Mouse (Mus musculus) spleen, postnatal 14 days (tissue): ENCODE data around the gene Sct.

ENCODE experiments used
- DNase-seq, 2 experiments: peaks; one replicate each; pipeline ENCODE4 v3.0.0; 2021 to 2022; ENCODE audit warnings: low spot score in 2 of 2

Sct gene

DNA sequence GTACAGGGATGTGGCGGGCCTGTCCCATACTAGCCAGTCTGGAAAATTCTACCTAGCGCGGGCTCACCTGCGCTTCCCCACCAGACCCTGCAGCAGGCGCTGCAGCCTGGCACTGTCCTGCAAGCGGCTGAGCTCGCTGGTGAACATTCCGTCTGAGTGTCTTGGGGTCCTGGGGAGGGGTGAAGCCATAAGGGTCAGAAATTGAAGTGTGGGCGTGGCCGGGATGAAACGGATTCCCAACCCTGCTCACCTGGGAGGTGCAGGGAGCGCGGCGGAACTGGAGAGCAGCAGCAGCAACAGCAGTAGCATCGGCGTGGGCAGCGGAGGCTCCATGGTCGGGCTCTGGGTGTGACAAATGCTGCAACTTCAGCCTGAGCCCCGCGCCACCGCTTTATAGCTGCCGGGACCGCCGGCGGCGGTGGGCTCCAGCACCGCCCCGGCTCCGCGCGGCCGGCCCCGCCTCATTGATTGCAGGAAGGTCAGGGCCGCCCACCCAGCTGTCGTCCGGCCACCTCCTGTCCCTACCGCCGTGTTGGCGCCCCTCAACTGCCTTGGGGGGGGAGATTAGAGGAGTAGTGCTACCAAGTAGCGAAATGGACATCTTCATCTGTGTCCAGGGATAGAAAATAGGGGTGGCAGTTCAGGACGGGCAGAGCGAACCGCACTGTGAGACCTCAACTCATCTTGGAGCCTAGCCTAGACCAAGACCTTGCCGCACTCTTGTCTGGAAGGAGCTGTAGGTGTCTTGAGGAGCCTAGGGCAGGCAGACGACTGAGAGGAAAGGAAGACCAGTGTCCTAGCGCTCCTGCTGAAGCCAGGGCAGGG, at the start of gene Sct:
TSS of gene Sct (minus strand) at position 368 of the 825 bp plus-strand sequence.
- no peak for DNase-seq

DNA sequence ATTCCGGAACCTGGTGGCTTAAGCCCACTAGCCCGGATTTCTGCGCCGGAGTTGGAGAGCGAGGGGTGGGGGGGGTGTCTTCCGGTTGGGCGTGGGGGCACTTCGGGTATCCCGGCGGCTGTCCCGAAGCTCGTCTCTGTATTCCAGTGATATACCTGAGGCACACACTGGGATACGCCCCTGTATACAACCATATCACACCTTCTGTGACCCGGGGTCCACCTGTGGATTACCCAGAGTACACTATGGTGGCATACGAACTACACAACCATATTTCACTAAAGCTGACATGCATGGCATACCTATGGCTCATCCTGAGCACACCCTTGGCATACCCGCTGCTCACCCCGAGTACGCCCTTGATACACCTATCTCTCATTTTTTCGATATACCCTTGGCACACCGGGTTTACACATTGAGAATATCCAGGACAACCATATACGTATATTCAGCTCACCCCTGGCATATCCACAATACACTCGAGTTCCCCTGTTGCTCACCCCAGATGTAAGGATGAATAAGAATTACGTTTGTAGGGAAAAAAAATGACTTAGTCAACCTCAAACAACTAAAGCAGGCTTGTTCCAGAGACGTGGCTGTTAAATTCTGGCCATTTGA, 49.5 kb upstream of the Sct start:
- no peak for DNase-seq

DNA sequence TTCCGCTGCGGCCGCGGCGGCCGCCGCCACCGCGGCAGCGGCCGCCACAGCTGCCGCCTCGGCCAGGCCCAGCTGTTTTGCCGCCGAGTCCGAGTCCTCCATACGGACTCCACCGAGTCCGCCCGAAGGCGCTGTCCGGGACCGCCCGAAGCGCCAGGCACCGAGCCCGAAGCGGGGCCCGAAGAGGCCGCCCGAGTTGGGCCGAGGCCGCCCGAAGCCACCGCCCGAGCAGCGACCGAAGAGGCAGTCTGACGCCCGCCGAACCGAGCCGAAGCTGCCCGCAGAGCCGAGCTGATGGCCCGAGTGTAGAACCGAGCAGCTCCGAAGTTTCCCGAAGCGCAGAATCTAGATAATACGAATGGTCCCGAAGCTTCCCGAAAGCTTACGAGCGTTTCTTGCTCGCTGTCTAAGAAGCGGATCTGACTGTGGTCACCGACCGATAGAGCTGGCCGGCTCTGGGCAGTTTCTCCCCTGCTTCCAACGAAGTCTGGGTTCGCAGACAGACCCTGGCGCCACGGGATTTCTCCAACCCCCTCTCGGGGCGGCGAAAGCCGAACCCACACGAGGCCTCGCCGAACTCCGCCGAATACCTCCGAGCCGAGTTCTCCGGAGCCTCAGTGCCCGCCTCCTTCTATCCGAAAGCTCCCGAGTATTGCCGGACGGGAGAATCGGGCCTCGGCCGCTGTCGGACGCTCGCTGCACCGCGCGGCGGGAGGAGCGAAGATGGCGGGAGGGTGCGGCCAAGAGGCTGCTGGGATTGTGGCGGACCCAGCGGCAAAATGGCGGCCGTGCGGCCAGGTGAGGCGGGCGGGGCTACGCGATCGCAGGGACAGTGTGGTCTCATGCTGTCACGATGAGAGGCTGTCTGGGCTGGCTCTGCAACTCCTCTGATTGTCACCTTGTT, 48.8 kb upstream of the Sct start, which contains the start of the genes Deaf1 and Tmem80:
TSS of gene Deaf1 (minus strand) at position 222 of the 904 bp plus-strand sequence.
TSS of gene Tmem80 (plus strand) at position 271 of the 904 bp plus-strand sequence.
- DNase-seq, result peak; percentile 96 to 97

DNA sequence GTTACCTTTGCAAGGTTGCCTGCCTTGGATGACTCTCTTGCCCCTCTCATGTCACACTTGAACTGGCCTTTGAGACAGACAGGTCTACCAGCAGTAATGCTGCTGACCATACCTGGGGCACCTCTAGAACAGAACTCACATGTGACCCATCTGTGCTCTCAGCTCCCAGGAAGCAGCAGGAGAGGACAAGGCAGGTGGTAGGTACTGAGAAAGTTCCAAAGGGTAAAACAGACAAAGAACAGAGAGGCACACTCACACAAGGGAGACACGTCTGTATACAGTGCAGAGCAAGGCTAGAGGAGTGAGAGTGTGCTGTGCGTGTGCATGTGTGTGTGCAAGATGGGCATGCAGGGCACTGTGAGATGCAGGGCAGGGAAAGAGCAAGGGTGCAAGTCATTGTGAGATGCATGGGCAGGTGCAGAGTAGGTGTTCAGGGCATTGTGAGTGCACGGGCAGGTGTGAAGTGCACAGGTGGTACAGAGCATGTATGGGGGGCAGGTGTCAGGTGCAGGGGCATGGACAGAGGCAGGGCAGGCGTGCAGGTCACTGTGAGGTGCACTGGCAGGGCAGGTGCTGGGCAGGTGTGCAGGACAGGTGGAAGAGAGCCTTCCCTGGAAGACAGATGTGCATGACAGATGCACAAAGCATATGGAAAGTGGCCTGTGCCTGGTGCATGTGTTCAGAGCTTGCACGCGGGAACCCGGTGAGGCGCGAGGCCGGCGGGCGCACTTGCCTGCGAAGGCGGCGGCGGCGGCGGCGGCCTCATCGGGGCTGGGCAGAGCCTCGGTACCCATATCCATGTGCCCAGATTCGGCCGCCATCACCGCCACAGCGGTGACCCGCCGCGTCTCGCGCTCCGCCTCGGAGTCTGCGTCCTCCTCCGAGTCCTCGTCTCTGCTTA, 47.9 kb upstream of the Sct start:
- DNase-seq, result peak; percentile 11 to 21

DNA sequence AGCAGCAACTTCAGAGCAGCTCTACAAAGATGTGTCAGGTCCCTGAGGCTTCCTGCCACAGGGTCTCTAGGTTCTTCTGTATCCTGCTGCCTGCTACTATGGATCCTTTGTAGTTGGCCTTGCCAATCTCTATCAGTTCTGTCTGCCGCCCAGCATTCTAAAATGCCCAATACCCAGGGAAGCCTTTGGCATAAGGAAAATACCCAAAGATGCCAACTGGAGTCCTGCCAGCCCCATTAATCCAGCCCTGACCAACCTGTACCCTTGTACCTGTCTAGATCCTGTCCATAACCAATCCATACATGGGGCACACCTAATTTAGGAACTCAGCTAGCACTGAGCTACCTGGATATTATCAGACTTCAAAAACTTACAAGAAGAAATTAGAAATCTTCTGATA, 45.8 kb upstream of the Sct start:
- DNase-seq, result no peak

DNA sequence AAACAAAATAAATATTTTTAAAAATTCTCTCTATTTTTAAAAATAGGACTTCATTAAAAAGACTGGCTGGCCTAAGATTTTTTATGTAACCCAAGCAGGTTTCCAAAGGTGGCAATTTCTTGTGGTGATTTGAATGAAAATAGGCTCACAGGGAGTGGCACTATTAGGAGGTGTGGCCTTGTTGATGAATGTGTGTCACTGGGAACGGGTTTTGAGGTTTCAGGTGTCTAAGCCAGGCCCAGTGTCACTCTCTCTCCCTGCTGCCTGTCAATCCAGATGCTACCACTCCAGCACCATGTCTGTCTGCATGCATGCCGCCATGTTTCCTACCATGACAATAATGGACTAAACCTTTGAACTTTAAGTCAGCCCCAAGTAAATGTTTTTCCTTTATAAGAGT, 40.5 kb upstream of the Sct start:
- no peak for DNase-seq

DNA sequence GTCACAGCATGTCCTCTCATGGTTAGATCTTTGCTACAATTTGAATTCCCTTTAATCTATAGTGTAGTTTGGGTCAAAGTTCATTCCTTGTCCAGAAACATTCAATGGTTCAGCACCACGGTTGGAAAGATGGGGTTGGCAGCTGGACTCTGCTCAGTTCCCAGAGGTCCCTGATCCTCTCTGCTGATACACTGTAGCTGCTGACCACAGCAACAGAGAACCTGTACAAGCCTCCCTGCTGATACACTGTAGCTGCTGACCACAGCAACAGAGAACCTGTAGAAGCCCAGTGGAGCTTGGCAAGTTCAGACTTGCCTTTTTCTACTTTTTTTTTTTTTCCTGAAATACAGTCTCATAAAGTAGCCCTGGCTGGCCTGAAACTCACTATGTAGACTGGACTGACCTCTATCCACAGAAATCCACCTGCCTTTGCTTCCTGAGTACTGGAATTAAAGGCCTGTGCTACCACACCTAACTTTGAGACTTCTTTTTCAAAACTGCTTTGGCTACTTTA, 38.7 kb upstream of the Sct start:
- DNase-seq, result no peak

DNA sequence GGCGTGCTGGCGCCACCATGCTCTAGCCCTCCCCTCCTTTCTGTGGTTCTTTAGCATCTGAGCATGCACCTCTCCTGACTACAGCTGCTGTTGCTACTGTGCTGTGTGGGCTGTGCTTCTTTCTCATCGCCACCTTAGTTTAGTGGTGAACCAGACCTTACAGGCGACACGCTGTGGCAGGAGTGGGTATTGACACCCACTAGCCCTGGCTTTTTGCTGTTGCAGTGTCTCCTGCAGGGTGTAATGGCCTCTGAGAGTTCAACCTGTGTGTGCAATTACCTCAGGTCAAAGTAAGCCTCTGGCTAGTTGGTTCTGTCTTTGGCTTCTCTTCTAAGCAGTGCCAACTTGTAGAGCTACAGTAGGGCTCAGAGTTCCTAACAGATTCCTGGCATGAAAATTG, 37.0 kb upstream of the Sct start:
- DNase-seq, result peak in 1 of 2 experiments; percentile 58

DNA sequence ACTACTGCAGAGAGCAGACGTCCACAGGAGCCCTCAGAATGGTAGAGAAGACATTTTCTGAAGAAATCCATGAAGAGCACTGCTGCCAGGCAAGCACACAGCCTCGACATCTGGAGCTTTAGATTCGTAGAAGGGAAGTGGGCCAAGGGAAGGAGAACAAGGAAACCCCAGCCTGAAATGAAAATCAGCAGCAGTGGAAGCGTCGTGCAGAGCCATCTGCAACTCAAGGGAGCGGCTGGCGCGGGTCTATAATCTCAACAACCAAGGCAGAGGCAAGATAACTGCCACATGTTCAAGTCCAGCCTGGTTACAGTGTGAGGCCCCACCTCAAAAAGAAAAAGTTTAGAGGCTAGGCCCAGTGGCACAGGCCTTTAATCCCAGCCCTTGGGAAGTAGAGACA, 36.1 kb upstream of the Sct start:
- no peak for DNase-seq

DNA sequence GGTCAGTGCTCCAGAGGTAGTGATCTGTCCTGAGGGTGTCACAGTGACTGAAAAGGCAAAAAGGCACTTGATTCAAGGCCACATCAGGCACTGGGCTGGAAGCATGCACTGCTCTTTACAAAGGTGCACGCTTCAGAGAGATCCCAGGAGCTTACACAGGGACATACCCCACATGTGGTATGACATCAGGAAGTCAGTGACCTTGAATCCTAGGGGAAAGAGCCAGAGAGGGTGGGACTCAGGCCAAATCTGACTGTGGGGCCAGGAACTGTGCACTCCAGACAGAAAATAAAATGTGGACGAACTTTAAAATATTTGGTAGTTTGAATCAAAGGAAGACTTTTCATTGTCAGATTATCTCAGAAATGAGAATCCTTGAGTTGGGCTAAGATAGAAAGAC, 35.5 kb upstream of the Sct start:
- DNase-seq, result no peak

DNA sequence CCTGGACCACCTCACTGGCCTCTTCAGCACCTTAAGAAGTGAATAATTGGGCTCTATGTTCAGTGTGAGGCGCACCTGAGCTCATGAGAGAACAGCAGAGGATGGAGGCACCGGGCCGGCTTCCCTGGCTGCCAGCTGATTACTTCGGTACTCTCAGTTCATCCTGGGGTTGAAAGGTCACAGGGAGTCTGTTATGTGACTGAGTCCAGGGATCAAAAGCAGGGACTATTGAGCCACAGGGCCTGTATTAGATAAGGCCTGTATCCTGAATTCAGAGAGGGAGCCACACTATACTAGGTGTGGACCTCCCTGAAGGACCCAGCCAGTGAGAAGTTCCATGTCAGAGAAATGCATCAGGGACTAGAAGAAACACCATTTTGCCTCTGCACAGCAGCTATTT, 25.6 kb upstream of the Sct start:
- DNase-seq, result no peak

DNA sequence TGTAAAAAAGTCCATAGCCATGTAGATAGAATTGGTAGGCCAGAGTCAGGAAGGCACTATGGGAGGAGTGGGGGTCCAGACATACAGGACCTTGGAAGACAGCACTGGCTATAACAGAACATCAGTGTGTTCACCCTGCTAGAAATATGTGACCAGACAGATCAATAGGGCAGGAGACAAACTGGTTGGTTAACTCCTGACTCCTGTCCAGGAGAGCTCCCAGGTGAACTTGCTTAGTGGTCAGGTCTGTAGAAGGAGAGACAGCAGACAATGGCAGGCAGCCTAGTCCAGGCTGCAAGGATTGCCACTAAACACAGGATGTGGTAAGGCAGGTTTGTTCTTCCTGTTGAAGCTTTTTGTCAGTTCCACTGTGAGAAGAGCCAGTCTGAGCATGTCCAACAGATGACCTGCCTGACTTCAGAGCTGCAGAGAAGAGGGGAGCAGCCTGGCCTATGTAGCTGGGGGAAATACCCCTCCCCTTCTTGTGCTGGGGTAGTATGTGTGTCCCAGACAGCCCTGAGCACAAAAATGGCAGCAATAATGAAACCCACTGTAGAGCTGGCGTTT, 23.9 kb upstream of the Sct start:
- no peak for DNase-seq

DNA sequence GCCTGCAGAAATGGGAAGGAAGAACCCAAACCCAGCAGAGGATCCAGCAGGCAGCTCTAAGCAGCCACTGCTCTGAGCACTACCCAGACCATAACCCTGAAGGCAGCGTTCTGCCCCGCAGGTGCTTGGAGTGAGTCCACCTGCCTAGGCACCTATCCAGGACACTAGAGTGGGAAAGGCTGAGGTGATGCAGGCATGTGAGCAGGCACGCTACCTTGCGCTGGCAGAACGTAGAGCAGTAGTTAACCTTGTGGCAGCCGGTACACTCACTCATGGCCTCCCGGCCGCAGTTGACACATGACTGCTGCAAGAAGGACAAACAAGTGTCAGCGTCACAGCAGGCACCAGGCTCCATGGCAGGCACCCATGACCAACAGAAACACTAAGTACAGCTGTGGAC, 22.5 kb upstream of the Sct start:
- no peak for DNase-seq

DNA sequence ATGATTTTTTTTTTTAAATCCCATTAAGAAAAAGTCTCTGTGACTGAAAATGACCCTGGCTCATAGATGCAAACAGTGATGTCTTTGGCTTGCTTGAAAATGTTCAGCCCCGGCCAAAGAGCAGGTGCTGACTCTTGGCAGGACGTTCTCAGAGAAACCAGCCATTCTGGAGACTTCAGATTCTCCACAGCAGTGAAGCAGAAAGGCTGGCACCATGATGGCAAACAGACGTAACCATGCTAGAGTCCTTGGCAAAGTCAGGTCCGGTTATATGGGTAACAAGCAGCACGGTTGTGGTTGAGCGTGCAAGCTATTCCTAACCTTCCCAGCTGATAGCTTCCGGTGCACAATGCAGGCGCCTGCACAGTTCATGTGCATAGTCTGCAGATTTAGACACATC, 20.2 kb upstream of the Sct start:
- DNase-seq, result no peak

DNA sequence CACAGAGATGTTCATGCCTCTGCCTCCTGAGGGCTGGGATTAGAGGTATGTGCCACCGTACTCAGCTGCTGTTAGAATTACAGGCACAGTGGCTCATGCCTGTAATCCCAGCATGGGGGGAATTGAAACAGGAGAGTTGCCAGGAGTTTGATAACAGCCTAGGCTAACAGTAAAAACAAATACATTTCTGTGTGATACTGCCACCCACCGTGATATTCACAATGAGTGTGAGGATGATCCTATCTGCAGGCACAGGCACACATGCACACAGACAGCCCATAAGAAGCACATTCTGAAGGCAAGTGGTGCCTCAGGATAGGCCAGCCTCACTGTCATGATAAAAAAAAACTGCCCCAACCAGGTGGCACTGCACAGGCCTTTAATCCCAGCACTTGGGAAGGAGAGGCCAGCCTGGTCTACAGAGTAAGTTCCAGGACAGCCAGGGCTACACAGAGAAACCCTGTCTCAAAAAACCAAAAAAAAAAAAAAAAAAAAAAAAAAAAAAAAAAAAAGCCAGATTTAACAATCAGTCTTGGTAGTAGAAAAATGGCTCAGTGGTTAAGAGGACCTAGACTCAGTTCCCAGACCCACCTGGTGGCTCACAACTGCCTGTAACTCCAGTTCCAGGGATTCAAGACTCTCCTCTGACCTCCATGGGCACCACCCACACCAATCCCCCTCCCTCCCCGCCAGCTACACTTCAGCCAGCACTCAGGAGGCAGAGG, 19.2 kb upstream of the Sct start:
- DNase-seq, result no peak

DNA sequence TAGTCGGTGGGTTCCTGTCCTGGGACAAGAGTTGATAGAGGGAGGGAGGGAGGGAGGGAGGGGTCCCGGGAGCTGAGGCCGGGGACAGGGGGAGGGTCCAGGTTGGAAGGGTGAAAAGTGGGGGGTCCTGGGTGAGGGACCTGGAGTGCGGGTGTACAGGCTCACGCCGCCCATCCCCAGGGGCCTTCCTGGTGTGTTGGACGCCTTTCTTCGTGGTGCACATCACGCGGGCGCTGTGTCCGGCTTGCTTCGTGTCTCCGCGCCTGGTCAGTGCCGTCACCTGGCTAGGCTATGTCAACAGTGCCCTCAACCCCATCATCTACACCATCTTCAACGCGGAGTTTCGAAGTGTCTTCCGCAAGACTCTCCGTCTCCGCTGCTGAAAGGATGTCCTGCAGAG, 15.5 kb upstream of the Sct start:
- DNase-seq, result no peak

DNA sequence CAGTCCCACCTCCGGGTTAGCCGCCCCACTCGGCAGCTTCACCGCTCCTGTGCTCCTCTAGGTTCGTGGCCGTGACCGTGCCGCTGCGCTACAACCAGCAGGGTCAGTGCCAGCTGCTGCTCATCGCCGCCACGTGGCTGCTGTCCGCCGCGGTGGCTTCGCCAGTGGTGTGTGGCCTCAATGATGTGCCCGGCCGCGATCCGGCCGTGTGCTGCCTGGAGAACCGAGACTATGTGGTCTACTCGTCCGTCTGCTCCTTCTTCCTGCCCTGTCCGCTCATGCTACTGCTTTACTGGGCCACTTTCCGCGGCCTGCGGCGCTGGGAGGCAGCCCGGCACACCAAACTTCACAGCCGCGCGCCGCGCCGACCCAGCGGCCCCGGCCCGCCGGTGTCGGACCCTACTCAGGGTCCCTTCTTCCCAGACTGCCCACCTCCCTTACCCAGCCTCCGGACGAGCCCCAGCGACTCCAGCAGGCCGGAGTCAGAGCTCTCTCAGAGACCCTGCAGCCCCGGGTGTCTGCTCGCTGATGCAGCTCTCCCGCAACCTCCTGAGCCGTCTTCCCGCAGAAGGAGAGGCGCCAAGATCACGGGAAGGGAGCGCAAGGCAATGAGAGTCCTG, 15.0 kb upstream of the Sct start:
- no peak for DNase-seq

DNA sequence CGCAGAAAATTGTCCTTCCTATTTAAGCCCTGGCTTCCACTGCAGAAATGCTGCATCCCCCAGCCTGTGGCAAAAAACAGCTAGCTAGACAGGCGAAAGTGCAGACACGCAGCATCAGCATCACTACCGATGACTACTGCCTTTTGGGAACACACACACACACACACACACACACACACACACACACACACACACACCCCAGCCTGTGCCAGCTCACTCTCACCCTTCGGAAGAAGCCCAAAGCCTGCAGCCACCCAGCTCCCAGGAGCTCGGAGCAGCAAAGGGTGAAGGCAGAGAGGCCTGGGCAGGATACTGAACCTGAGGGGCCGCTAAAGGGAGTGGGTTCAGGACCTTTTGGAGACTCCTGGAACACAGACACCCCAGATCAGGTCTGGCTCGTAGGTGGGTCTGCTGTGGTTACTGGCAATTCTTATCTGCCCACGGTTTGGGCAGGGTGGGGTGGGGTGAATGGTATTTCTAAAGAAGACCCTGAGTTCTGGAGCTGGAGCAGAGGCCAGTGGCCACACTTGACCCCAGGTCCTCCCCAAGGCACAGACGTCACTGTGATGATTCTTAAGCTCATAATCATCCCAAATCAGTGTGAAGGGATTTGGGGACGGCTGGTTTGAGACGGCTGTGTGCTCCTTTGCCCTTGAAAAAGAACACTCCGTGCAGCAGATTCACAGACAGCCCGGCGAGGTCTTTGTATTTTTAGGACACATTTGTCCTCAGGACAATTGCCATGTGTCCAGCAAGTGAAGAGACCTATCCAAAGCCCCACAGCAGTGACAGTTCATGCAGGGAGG, 13.9 kb upstream of the Sct start:
- no peak for DNase-seq
